9 mouse cellular contexts compared by ENCODE assay signal in the genomic region with DNA sequence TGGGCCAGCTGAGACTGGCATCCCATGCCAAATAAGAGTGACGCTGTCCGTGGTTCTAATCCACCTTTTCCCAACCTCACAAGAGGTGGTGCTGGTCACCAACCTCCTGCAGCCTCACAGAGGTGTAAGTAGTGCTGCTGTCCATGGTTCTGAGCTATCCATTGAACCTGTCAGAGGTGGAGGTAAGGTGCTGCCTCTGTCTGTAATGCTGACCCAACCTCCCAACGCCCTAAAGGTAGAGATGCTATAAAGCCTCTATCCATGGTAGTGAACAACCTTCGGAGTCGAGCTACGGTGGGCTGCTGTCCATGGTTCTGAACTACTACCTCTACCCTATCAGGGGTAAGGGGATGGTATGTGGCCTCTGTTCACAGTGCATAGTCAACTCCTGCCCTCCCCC. TPM values are rescaled to one million over a fixed set of nuclear protein-coding genes. Genes with fewer than 3 reads are reported as not detected.
DNase-seq lines count a peak whose midpoint lies in the region; ATAC-seq and TF ChIP-seq lines count a peak whose summit lies in the region.
"Had no signal": no experiment of that assay in that cellular context is flagged by ENCODE, and none has a peak within 500 bp of the region (broad histone marks: within the 10 kb centered on the region; RNA-seq: fewer than 3 reads in every experiment).

No protein-coding gene starts in this region.

- H3K9me3 ChIP-seq in heart, embryonic 12.5 days (replicated peaks) = 0 out of 2 replicates have a peak, but pooled peaks cover 8% of the 10 kb centered on the region
- H3K9me3 ChIP-seq in MEL (replicated peaks; ENCODE audit: insufficient read depth, low read length) = no peaks in the 10 kb centered on the region
- H3K9me3 ChIP-seq: midbrain, embryonic 15.5 days had no signal

- no peak overlapping the region for H3K9ac ChIP-seq in heart, embryonic 12.5 days
- H3K9ac ChIP-seq in heart, adult 2 months (ENCODE audit: low read depth, low read length) = no peak overlapping the region
- H3K9ac ChIP-seq in MEL (ENCODE audit: control insufficient read depth, low read depth, low read length, poor library complexity, severe bottlenecking) = no peak overlapping the region
- H3K9ac ChIP-seq: midbrain, embryonic 15.5 days had no signal

- no peak for DNase-seq in heart, adult 2 months
- peak; percentile 31 for DNase-seq in MEL (ENCODE audit: low read depth, low spot score)
- peak; percentile 60 for DNase-seq in heart, postnatal 4 days
- DNase-seq in lung, postnatal 14 days = peak; percentile 39
- no peak for DNase-seq in layer of hippocampus, postnatal 14 days (ENCODE audit: low spot score in 2 of 2)
- DNase-seq in cerebellum, postnatal 14 days = no peak

- peak; percentile 33; the same call in 1 of the 2 replicates for ATAC-seq in heart, embryonic 12.5 days (ENCODE audit: insufficient number of reproducible peaks, low FRiP score)
- no peak for ATAC-seq in cerebellum, adult (ENCODE audit: insufficient number of reproducible peaks, low FRiP score, low TSS enrichment)
- ATAC-seq: midbrain, embryonic 15.5 days had no signal

- H3K27me3 ChIP-seq in heart, embryonic 12.5 days (replicated peaks) = no peaks in the 10 kb centered on the region
- no peaks in the 10 kb centered on the region for H3K27me3 ChIP-seq in heart, adult 2 months (ENCODE audit: control insufficient read depth, insufficient read depth, low read length)
- no peaks in the 10 kb centered on the region for H3K27me3 ChIP-seq in MEL (ENCODE audit: control insufficient read depth in 1 of 2, insufficient read depth in 2 of 2, low read length in 2 of 2)
- H3K27me3 ChIP-seq: midbrain, embryonic 15.5 days had no signal

- WGBS in heart, embryonic 12.5 days = 27% methylated on average over 6 of the region's 6 CpGs
- WGBS in heart, adult 2 months = 24% methylated on average over 6 of the region's 6 CpGs

- H3K36me3 ChIP-seq in heart, embryonic 12.5 days = no peaks in the 10 kb centered on the region
- no peaks in the 10 kb centered on the region for H3K36me3 ChIP-seq in heart, adult 2 months (ENCODE audit: control insufficient read depth, insufficient read depth, low read length)
- H3K36me3 ChIP-seq in MEL (ENCODE audit: control insufficient read depth in 1 of 2, insufficient read depth in 2 of 2, low read length in 2 of 2) = no peaks in the 10 kb centered on the region
- H3K36me3 ChIP-seq: midbrain, embryonic 15.5 days had no signal

- intact Hi-C loops in heart, adult 2 months (cut with DNase I) = no loop called here

- no peak for TF ChIP-seq CTCF in heart, adult 2 months (IDR thresholded peaks at IDR 0.05)
- TF ChIP-seq CTCF in MEL (IDR thresholded peaks at IDR 0.05 in 2 of 3, conservative IDR thresholded peaks at IDR 0.05 in 1 of 3; ENCODE audit: control insufficient read depth in 1 of 3, insufficient read depth in 1 of 3, low read depth in 2 of 3, low read length in 3 of 3, poor library complexity in 1 of 3, severe bottlenecking in 1 of 3) = no peak

- no peak for TF ChIP-seq POLR2A in heart, adult 2 months (IDR thresholded peaks at IDR 0.05; ENCODE audit: insufficient read depth, low read depth, low read length)
- TF ChIP-seq POLR2A in MEL (IDR thresholded peaks at IDR 0.05; ENCODE audit: control insufficient read depth in 1 of 2, insufficient read depth in 1 of 2, low read depth in 1 of 2, low read length in 2 of 2, poor library complexity in 1 of 2) = no peak

- TF ChIP-seq RAD21 in MEL (IDR thresholded peaks at IDR 0.05; ENCODE audit: low read depth, low read length) = no peak

- no peak for TF ChIP-seq EP300 in heart, adult 2 months (IDR thresholded peaks at IDR 0.05; ENCODE audit: insufficient read depth, low read depth, low read length)
- no peak for TF ChIP-seq EP300 in MEL (IDR thresholded peaks at IDR 0.05; ENCODE audit: low read depth in 1 of 2, low read length in 2 of 2)

- H3K4me3 ChIP-seq in heart, embryonic 12.5 days = no peak overlapping the region
- H3K4me3 ChIP-seq in heart, adult 2 months = no peak overlapping the region
- H3K4me3 ChIP-seq in MEL (ENCODE audit: control insufficient read depth in 1 of 2, insufficient read depth in 1 of 2, low read depth in 2 of 2, low read length in 2 of 2) = no peak overlapping the region
- H3K4me3 ChIP-seq: midbrain, embryonic 15.5 days had no signal

- H3K4me2 ChIP-seq in heart, embryonic 12.5 days = no peak overlapping the region
- H3K4me2 ChIP-seq: midbrain, embryonic 15.5 days had no signal

- H3K79me2 ChIP-seq in heart, adult 2 months (replicated peaks; ENCODE audit: control insufficient read depth, insufficient read depth, low read length) = no peaks in the 10 kb centered on the region
- H3K79me2 ChIP-seq in MEL (ENCODE audit: control insufficient read depth, insufficient read depth, low read length, poor library complexity) = no peaks in the 10 kb centered on the region

- H3K27ac ChIP-seq in heart, embryonic 12.5 days (ENCODE audit: poor library complexity, severe bottlenecking) = no peak overlapping the region
- H3K27ac ChIP-seq in heart, adult 2 months = no peak overlapping the region
- H3K27ac ChIP-seq in MEL (ENCODE audit: control insufficient read depth, low read depth, low read length) = no peak overlapping the region
- H3K27ac ChIP-seq: midbrain, embryonic 15.5 days had no signal

- H3K4me1 ChIP-seq in heart, embryonic 12.5 days (replicated peaks) = no peaks in the 10 kb centered on the region
- no peaks in the 10 kb centered on the region for H3K4me1 ChIP-seq in heart, adult 2 months (ENCODE audit: control insufficient read depth, insufficient read depth, low read length)
- no peaks in the 10 kb centered on the region for H3K4me1 ChIP-seq in MEL (ENCODE audit: control insufficient read depth in 1 of 2, insufficient read depth in 2 of 2, low read length in 2 of 2)
- H3K4me1 ChIP-seq: midbrain, embryonic 15.5 days had no signal

TF ChIP-seq in MEL, 35 proteins besides CTCF, POLR2A, EP300 and RAD21:
- TF ChIP-seq USF2 (IDR thresholded peaks at IDR 0.05; ENCODE audit: borderline replicate concordance in 1 of 2, insufficient read depth in 1 of 2, low read depth in 1 of 2, low read length in 2 of 2) = no peak
- TF ChIP-seq GABPA (IDR thresholded peaks at IDR 0.05; ENCODE audit: low read depth, low read length) = no peak
- no peak for TF ChIP-seq MAZ (IDR thresholded peaks at IDR 0.05; ENCODE audit: low read depth, low read length)

RNA-seq across cellular contexts. Expression of a gene that starts 11.5 kb away (rescaled TPM):
- 0.10 and 0.15 TPM in 2 replicates for polyA plus RNA-seq in heart, embryonic 12.5 days (2016; fragmentation: Nextera tagmentation; extraction: Ambion mirVana)
- under 1 TPM; 0.09 to 0.10 TPM for total RNA-seq in heart, adult 2 months (2021)
- not detected in 2 replicates for polyA plus RNA-seq in heart, adult 2 months (2012; rRNA removed)
- total RNA-seq in MEL (2012; rRNA removed) = not detected in 2 replicates
- not detected for polyA plus RNA-seq in MEL (2012; ENCODE audit: insufficient read depth in 1 of 2, insufficient read length in 2 of 2, low read depth in 1 of 2, low replicate concordance in 2 of 2, missing spikeins in 1 of 2)
- total RNA-seq in heart, postnatal 4 days (2021) = not detected
- total RNA-seq in layer of hippocampus, postnatal 14 days (2021) = 10 to 100 TPM; 22.3 to 24.2 TPM

Comparison
In these comparisons a context has a peak if more than half of its experiments do, and no peak if none do; other contexts are left out.
1. DNase-seq: peak in MEL (single experiment), heart, postnatal 4 days (single experiment) and lung, postnatal 14 days (single experiment); none in heart, adult 2 months (0 of 2), layer of hippocampus, postnatal 14 days (0 of 2) and cerebellum, postnatal 14 days (0 of 2).
2. RNA of a gene that starts 11.5 kb away (total RNA-seq): 22.3 to 24.2 TPM in layer of hippocampus, postnatal 14 days; 0.09 to 0.10 TPM in heart, adult 2 months, not detected in heart, postnatal 4 days and not detected in MEL; every median in the first group is over 10 times any median in the second.